Mouse (Mus musculus) liver, adult 2 months (tissue): ENCODE results near the gene Ptafr.

Experiments used
- CTCF ChIP-seq: fragments of 200-500 bp; IDR thresholded peaks from 2 replicates; pipeline ENCODE4 v1.5.1; 2011; ENCODE audit warnings: low read depth, low read length, control low read depth
- POLR2A ChIP-seq: fragments of 200-500 bp; IDR thresholded peaks from 2 replicates; pipeline ENCODE4 v1.6.1; 2011; ENCODE audit warnings: low read length, control low read depth; ENCODE audit not compliant: insufficient read depth; ENCODE audit errors: extremely low read depth

DNA sequence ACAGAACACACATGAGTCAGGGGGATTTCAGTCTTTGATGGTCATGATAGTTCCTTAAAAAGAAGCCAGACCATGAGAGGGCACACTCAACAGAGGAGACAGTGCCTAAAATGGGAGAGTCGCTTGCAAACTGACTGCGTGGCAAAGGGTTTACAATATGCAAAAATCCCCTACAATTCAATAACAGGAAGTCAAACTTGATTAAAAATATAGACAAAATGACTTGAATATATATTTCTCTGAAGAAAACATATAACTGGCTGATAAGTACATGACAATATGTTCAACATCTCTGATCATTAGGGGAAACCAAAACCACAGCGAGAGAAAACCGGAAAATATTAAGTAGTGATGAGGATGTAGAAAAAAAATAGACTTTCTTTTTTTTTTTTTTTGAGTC lies 22.4 kb downstream of the Ptafr start:
- TF ChIP-seq CTCF = no peak
- TF ChIP-seq POLR2A = no peak
